ENCODE assay signal across 10 mouse cellular contexts in genomic region chr8:86654578-86654977, GRCm38 (mm10). TPM values are rescaled to one million over a fixed set of nuclear protein-coding genes. Genes with fewer than 3 reads are reported as not detected.
A peak's percentile ranks its signal among the peaks of the same experiment; 100 is the strongest.
DNase-seq lines count a peak whose midpoint lies in the region; ATAC-seq and TF ChIP-seq lines count a peak whose summit lies in the region.
"Had no signal": no experiment of that assay in that cellular context is flagged by ENCODE, and none has a peak within 500 bp of the region (broad histone marks: within the 10 kb centered on the region; RNA-seq: fewer than 3 reads in every experiment).

No protein-coding gene starts in this region.

- no peak overlapping the region for H3K4me3 ChIP-seq in hindbrain, postnatal 0 days (ENCODE audit: low read length)
- no peak overlapping the region for H3K4me3 ChIP-seq in hindbrain, embryonic 12.5 days
- no peak overlapping the region for H3K4me3 ChIP-seq in midbrain, postnatal 0 days (ENCODE audit: low read depth, low read length)
- H3K4me3 ChIP-seq in midbrain, embryonic 15.5 days, result no peak overlapping the region
- H3K4me3 ChIP-seq: erythroblast, embryonic 14.5 days; limb, embryonic 13.5 days had no signal

- DNase-seq in hindbrain, postnatal 0 days (ENCODE audit: low spot score), result no peak
- peak; percentile 23 for DNase-seq in midbrain, postnatal 0 days (ENCODE audit: low spot score)
- peak; percentile 2 for DNase-seq in retina, postnatal 1 day
- no peak for DNase-seq in adrenal gland, adult (ENCODE audit: inconsistent age in 2 of 2, low spot score in 1 of 2)
- DNase-seq: lung, postnatal 10 days had no signal

- H3K36me3 ChIP-seq in hindbrain, postnatal 0 days (ENCODE audit: insufficient read depth, low read length), result peaks cover 16% of the 10 kb centered on the region
- peaks cover 19% of the 10 kb centered on the region for H3K36me3 ChIP-seq in hindbrain, embryonic 12.5 days
- peaks cover 13% of the 10 kb centered on the region for H3K36me3 ChIP-seq in midbrain, postnatal 0 days (ENCODE audit: insufficient read depth, low read length)
- peaks cover 15% of the 10 kb centered on the region; the same call in 1 of the 2 replicates for H3K36me3 ChIP-seq in midbrain, embryonic 15.5 days (replicated peaks)

- H3K27ac ChIP-seq in hindbrain, postnatal 0 days, result no peak overlapping the region
- H3K27ac ChIP-seq in hindbrain, embryonic 12.5 days, result no peak overlapping the region
- no peak overlapping the region for H3K27ac ChIP-seq in midbrain, postnatal 0 days (ENCODE audit: low read depth, low read length)
- no peak overlapping the region for H3K27ac ChIP-seq in midbrain, embryonic 15.5 days
- H3K27ac ChIP-seq: limb, embryonic 13.5 days had no signal

- WGBS in hindbrain, postnatal 0 days, result 80% methylated on average over 1 of the region's 1 CpGs
- WGBS in hindbrain, embryonic 12.5 days, result 88% methylated on average over 1 of the region's 1 CpGs
- 82% methylated on average over 1 of the region's 1 CpGs for WGBS in midbrain, postnatal 0 days
- 78% methylated on average over 1 of the region's 1 CpGs for WGBS in midbrain, embryonic 15.5 days

- no peaks in the 10 kb centered on the region for H3K4me1 ChIP-seq in hindbrain, postnatal 0 days (ENCODE audit: insufficient read depth, low read length)
- H3K4me1 ChIP-seq in hindbrain, embryonic 12.5 days, result no peaks in the 10 kb centered on the region
- no peaks in the 10 kb centered on the region for H3K4me1 ChIP-seq in midbrain, postnatal 0 days (ENCODE audit: insufficient read depth, low read length)
- no peaks in the 10 kb centered on the region for H3K4me1 ChIP-seq in midbrain, embryonic 15.5 days
- H3K4me1 ChIP-seq: limb, embryonic 13.5 days had no signal

- H3K9ac ChIP-seq in hindbrain, postnatal 0 days (replicated peaks; ENCODE audit: low read length), result no peak overlapping the region
- no peak overlapping the region for H3K9ac ChIP-seq in hindbrain, embryonic 12.5 days
- H3K9ac ChIP-seq in midbrain, postnatal 0 days (replicated peaks; ENCODE audit: low read length, poor library complexity, severe bottlenecking), result no peak overlapping the region
- no peak overlapping the region for H3K9ac ChIP-seq in midbrain, embryonic 15.5 days
- H3K9ac ChIP-seq: limb, embryonic 13.5 days had no signal

- no peaks in the 10 kb centered on the region for H3K9me3 ChIP-seq in hindbrain, postnatal 0 days (ENCODE audit: low read length)
- no peaks in the 10 kb centered on the region for H3K9me3 ChIP-seq in hindbrain, embryonic 12.5 days (replicated peaks)
- no peaks in the 10 kb centered on the region for H3K9me3 ChIP-seq in midbrain, postnatal 0 days (ENCODE audit: low read length)
- no peaks in the 10 kb centered on the region for H3K9me3 ChIP-seq in midbrain, embryonic 15.5 days
- H3K9me3 ChIP-seq: limb, embryonic 13.5 days had no signal

- peak; percentile 46 for TF ChIP-seq CTCF in hindbrain, postnatal 0 days (IDR thresholded peaks at IDR 0.05; ENCODE audit: low read depth)
- peak; percentile 47 for TF ChIP-seq CTCF in midbrain, postnatal 0 days (IDR thresholded peaks at IDR 0.05)

- ATAC-seq in hindbrain, postnatal 0 days, result no peak
- no peak for ATAC-seq in hindbrain, embryonic 12.5 days (ENCODE audit: low FRiP score)
- no peak for ATAC-seq in midbrain, postnatal 0 days (ENCODE audit: low FRiP score)
- no peak for ATAC-seq in midbrain, embryonic 15.5 days (replicated peaks)
- no peak for ATAC-seq in inflammation-experienced regulatory T-cells, adult 6 months

- no peaks in the 10 kb centered on the region for H3K27me3 ChIP-seq in hindbrain, postnatal 0 days (ENCODE audit: insufficient read depth, low read length)
- no peaks in the 10 kb centered on the region for H3K27me3 ChIP-seq in hindbrain, embryonic 12.5 days
- H3K27me3 ChIP-seq in midbrain, postnatal 0 days (ENCODE audit: insufficient read depth, low read length), result no peaks in the 10 kb centered on the region
- no peaks in the 10 kb centered on the region for H3K27me3 ChIP-seq in midbrain, embryonic 15.5 days (replicated peaks)
- H3K27me3 ChIP-seq: limb, embryonic 13.5 days had no signal

- no peak overlapping the region for H3K4me2 ChIP-seq in hindbrain, postnatal 0 days (ENCODE audit: low read depth, low read length)
- no peak overlapping the region for H3K4me2 ChIP-seq in hindbrain, embryonic 12.5 days (replicated peaks)
- no peak overlapping the region for H3K4me2 ChIP-seq in midbrain, postnatal 0 days (ENCODE audit: low read depth, low read length, poor library complexity, severe bottlenecking)
- H3K4me2 ChIP-seq in midbrain, embryonic 15.5 days, result no peak overlapping the region
- H3K4me2 ChIP-seq: limb, embryonic 13.5 days had no signal

RNA-seq across cellular contexts. Expression of gene Lonp2, which starts 30.7 kb away (rescaled TPM):
- 55.4 and 58.8 TPM in 2 replicates for total RNA-seq in hindbrain, postnatal 0 days (2014; rRNA removed)
- polyA plus RNA-seq in hindbrain, postnatal 0 days (2015; fragmentation: Nextera tagmentation; extraction: Ambion mirVana), result 65.2 and 68.3 TPM in 2 replicates
- 84.1 and 95.2 TPM in 2 replicates for polyA plus RNA-seq in hindbrain, embryonic 12.5 days (2016; fragmentation: Nextera tagmentation; extraction: Ambion mirVana)
- total RNA-seq in midbrain, postnatal 0 days (2014; rRNA removed), result 51.2 and 55.2 TPM in 2 replicates
- 62.5 TPM in 2 replicates for polyA plus RNA-seq in midbrain, postnatal 0 days (2015; fragmentation: Nextera tagmentation; extraction: Ambion mirVana)
- 84.7 and 86.6 TPM in 2 replicates for polyA plus RNA-seq in midbrain, embryonic 15.5 days (2015; fragmentation: Nextera tagmentation; extraction: Ambion mirVana)
- 10 to 100 TPM; 68.5 to 84.9 (median 70.1) TPM for polyA plus RNA-seq in inflammation-experienced regulatory T-cells, adult 6 months (2017; shearing (Covaris generic))

Comparison
In these comparisons a context has a peak if more than half of its experiments do, and no peak if none do; other contexts are left out.
1. DNase-seq: peak in midbrain, postnatal 0 days (single experiment) and retina, postnatal 1 day (single experiment); none in hindbrain, postnatal 0 days (single experiment) and adrenal gland, adult (0 of 2).